Mouse (Mus musculus) liver, adult 2 months (tissue): ENCODE results near the gene Plppr2. TPM values are rescaled to one million over a fixed set of nuclear protein-coding genes. Genes with fewer than 3 reads are reported as not detected.
A peak's percentile ranks its signal among the peaks of the same experiment; 100 is the strongest.

ENCODE experiments used
- DNase-seq: peaks from one replicate; pipeline ENCODE4 v3.0.0-alpha.2; 2011; ENCODE audit warnings: low read depth, low spot score; ENCODE audit errors: extremely low read depth
- H3K27ac ChIP-seq: fragments of 200-500 bp; replicated peaks from 2 replicates; pipeline ENCODE4 v1.5.1; 2012; ENCODE audit warnings: low read depth, mild to moderate bottlenecking, control low read depth, inconsistent platforms, low read length; ENCODE audit not compliant: insufficient read depth
- H3K27me3 ChIP-seq: fragments of 200-500 bp; 2 replicates; pipeline ENCODE4 v1.6.1; 2012; ENCODE audit warnings: mild to moderate bottlenecking, moderate library complexity, low read length, inconsistent platforms; ENCODE audit not compliant: control insufficient read depth, insufficient read depth
- H3K36me3 ChIP-seq: fragments of 200-500 bp; 2 replicates; pipeline ENCODE4 v1.6.1; 2012; ENCODE audit warnings: low read length, inconsistent platforms; ENCODE audit not compliant: control insufficient read depth, insufficient read depth
- H3K4me1 ChIP-seq: fragments of 200-500 bp; 2 replicates; pipeline ENCODE4 v1.6.1; 2011; ENCODE audit warnings: low read length; ENCODE audit not compliant: control insufficient read depth, insufficient read depth
- H3K4me3 ChIP-seq: fragments of 200-500 bp; 2 replicates; pipeline ENCODE4 v1.5.1; 2011; ENCODE audit warnings: low read depth, mild to moderate bottlenecking, control low read depth, low read length, moderate library complexity; ENCODE audit not compliant: insufficient read depth
- H3K79me2 ChIP-seq: fragments of 200-500 bp; 2 replicates; pipeline ENCODE4 v1.6.1; 2012; ENCODE audit warnings: inconsistent platforms, mild to moderate bottlenecking, low read length, moderate library complexity; ENCODE audit not compliant: control insufficient read depth, insufficient read depth
- H3K9ac ChIP-seq: fragments of 200-500 bp; 2 replicates; pipeline ENCODE4 v1.6.1; 2012; ENCODE audit warnings: low read depth, mild to moderate bottlenecking, control low read depth, inconsistent platforms, low read length
- CTCF ChIP-seq: fragments of 200-500 bp; IDR thresholded peaks from 2 replicates; pipeline ENCODE4 v1.5.1; 2011; ENCODE audit warnings: low read depth, low read length, control low read depth
- POLR2A ChIP-seq: fragments of 200-500 bp; IDR thresholded peaks from 2 replicates; pipeline ENCODE4 v1.6.1; 2011; ENCODE audit warnings: low read length, control low read depth; ENCODE audit not compliant: insufficient read depth; ENCODE audit errors: extremely low read depth
- WGBS: fragments of 180-500 bp; shearing (Covaris S2); methylation state at CpG from one replicate; pipeline ENCODE4 v1.1.7; 2018; 5-methylcytosine and 5-hydroxymethylcytosine counted together
- polyA plus RNA-seq: library from polyadenylated mRNA; depleted of rRNA; stranded (reverse); fragments of >200 nt; gene quantifications from 2 replicates; pipeline ENCODE4 v1.2.3, GENCODE M21; 2012
- total RNA-seq: library from RNA; depleted of rRNA; stranded (reverse); fragments of >200 nt; gene quantifications from 2 replicates; pipeline ENCODE4 v1.2.3, GENCODE M21; 2014

The Plppr2 gene
- total and polyA plus RNA-seq, 2 experiments, result 0.74 to 14.6 TPM

GRCm38 (mm10) chr9:21923036-21923435 lies 13.8 kb upstream of the Plppr2 start:
- Histone ChIP-seq H3K27me3 (no peaks in the 10 kb centered on the region), H3K4me1 (peaks cover 19% of the 10 kb centered on the region), H3K4me3 (no peak overlapping the region), H3K79me2 (no peaks in the 10 kb centered on the region; the same call in 1 of the 2 replicates), H3K9ac (no peak overlapping the region), H3K27ac (peak overlapping the region; percentile 96), H3K36me3 (peaks cover 12% of the 10 kb centered on the region)
- TF ChIP-seq CTCF (no peak), POLR2A (no peak)
- DNase-seq, result no peak
- 74% methylated on average over 4 of the region's 4 CpGs for WGBS

DNA sequence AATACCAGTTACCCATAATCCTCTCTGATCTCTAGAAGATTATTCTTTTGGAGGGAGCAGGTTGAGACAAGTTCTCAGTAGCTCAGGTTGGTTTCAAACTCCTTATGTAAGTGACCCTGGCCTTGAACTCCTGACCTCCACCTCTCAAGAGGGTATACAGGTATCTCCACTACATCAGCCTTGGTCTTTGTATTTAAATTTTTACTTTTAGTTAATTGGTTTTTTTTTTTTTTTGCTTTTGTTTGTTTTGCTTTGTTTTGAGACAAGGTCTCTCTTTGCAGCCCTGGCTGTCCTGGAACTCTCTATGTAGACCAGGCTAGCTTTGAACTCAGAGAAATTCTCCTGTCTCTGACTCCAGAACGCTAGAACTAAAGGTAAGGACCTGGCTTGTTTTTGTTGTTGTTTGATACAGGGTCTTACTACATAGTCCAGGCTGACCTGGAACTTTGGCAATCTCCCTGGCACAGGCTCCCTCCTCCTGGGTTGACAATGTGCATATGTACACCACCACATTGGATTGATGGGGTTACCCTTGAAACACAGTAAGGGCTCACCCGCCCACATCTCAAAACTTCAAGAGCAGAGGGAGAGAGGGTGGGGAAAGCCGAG lies 13.2 kb upstream of the Plppr2 start:
- no peak overlapping the region for H3K4me3 ChIP-seq

GRCm38 (mm10) chr9:21924099-21924493 lies 12.7 kb upstream of the Plppr2 start:
- Histone ChIP-seq H3K4me1 (peaks cover 17% of the 10 kb centered on the region), H3K27ac (peak overlapping the region; percentile 96), H3K27me3 (no peaks in the 10 kb centered on the region), H3K4me3 (no peak overlapping the region), H3K36me3 (peaks cover 12% of the 10 kb centered on the region), H3K79me2 (no peaks in the 10 kb centered on the region; the same call in 1 of the 2 replicates), H3K9ac (peak overlapping the region; percentile 45; the same call in 1 of the 2 replicates)
- TF ChIP-seq CTCF (no peak), POLR2A (0 out of 2 replicates have a peak, but pooled peaks have one; percentile 21)
- peak; percentile 95 for DNase-seq
- 23% methylated on average over 6 of the region's 6 CpGs for WGBS

More for the DNA sequence above, 13.2 kb upstream of the Plppr2 start:
- WGBS, result 3% methylated on average over 3 of the region's 3 CpGs
- H3K36me3 ChIP-seq, result peaks cover 12% of the 10 kb centered on the region
- DNase-seq, result no peak
- peak overlapping the region; percentile 45 for H3K9ac ChIP-seq
- H3K4me1 ChIP-seq, result peaks cover 17% of the 10 kb centered on the region
- H3K79me2 ChIP-seq, result no peaks in the 10 kb centered on the region; the same call in 1 of the 2 replicates
- TF ChIP-seq CTCF (no peak), POLR2A (no peak)
- no peaks in the 10 kb centered on the region for H3K27me3 ChIP-seq
- peak overlapping the region; percentile 96 for H3K27ac ChIP-seq

DNA sequence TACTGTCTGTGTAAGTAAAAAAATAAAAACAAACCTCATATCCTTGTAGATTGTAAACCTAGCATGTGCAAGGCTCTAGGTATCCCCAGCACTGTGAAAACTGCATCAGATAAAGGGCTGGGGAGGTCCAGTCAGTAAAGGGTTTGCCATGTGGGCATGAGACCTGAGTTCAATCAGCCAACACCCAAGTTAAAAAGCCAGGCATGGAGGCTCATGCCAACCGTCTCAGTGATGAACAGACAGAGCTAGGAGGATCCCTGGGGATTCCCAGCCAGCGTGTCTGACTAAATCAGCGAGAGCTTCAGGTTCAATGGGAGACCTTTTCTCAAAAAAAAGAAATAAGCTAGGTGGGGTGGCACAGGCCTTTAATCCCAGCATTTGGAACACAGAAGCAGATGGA lies 11.8 kb upstream of the Plppr2 start:
- WGBS, result 32% methylated on average over 3 of the region's 3 CpGs
- DNase-seq, result peak; percentile 52
- peaks cover 17% of the 10 kb centered on the region for H3K4me1 ChIP-seq
- H3K27ac ChIP-seq, result peak overlapping the region; percentile 83
- peak overlapping the region; percentile 40; the same call in 1 of the 2 replicates for H3K9ac ChIP-seq
- H3K79me2 ChIP-seq, result no peaks in the 10 kb centered on the region; the same call in 1 of the 2 replicates
- TF ChIP-seq CTCF, result no peak
- no peak for TF ChIP-seq POLR2A
- no peaks in the 10 kb centered on the region for H3K27me3 ChIP-seq
- H3K36me3 ChIP-seq, result peaks cover 12% of the 10 kb centered on the region
- H3K4me3 ChIP-seq, result no peak overlapping the region

GRCm38 (mm10) chr9:21925506-21925905 lies 11.3 kb upstream of the Plppr2 start:
- WGBS, result 73% methylated on average over 1 of the region's 1 CpGs
- peaks cover 12% of the 10 kb centered on the region for H3K36me3 ChIP-seq
- no peaks in the 10 kb centered on the region for H3K27me3 ChIP-seq
- TF ChIP-seq POLR2A (no peak), CTCF (no peak)
- peaks cover 17% of the 10 kb centered on the region for H3K4me1 ChIP-seq
- peak overlapping the region; percentile 65 for H3K4me3 ChIP-seq
- peak overlapping the region; percentile 98 for H3K27ac ChIP-seq
- H3K9ac ChIP-seq, result peak overlapping the region; percentile 89
- peak; percentile 33 for DNase-seq
- H3K79me2 ChIP-seq, result no peaks in the 10 kb centered on the region; the same call in 1 of the 2 replicates

- Histone ChIP-seq H3K79me2 (no peaks in the 10 kb centered on the region; the same call in 1 of the 2 replicates), H3K27me3 (no peaks in the 10 kb centered on the region), H3K4me1 (peaks cover 17% of the 10 kb centered on the region), H3K36me3 (peaks cover 12% of the 10 kb centered on the region), H3K9ac (peak overlapping the region; percentile 89), H3K4me3 (peak overlapping the region; percentile 65), H3K27ac (peak overlapping the region; percentile 98)
- peak; percentile 79 for DNase-seq
- WGBS, result 8% methylated on average over 6 of the region's 6 CpGs
- TF ChIP-seq POLR2A (no peak), CTCF (no peak)
Observed at GRCm38 (mm10) chr9:21926155-21926554, 10.7 kb upstream of the Plppr2 start.
